Mouse (Mus musculus) thymus, adult 2 months (tissue): ENCODE data around the gene Sco1. TPM values are rescaled to one million over a fixed set of nuclear protein-coding genes. Genes with fewer than 3 reads are reported as not detected.

Source experiments
- DNase-seq: peaks from one replicate; pipeline ENCODE4 v3.0.0; 2021
- H3K27ac ChIP-seq: fragments of 200-500 bp; 2 replicates; pipeline ENCODE4 v1.5.1; 2012; ENCODE audit warnings: low read length, control low read depth; ENCODE audit not compliant: control insufficient read depth, insufficient read depth
- H3K27me3 ChIP-seq: fragments of 200-500 bp; 2 replicates; pipeline ENCODE4 v1.6.1; 2012; ENCODE audit warnings: mild to moderate bottlenecking, low read length, moderate library complexity, mixed read lengths; ENCODE audit not compliant: control insufficient read depth, insufficient read depth
- H3K36me3 ChIP-seq: fragments of 200-500 bp; 2 replicates; pipeline ENCODE4 v1.6.1; 2012; ENCODE audit warnings: mild to moderate bottlenecking, low read length, moderate library complexity; ENCODE audit not compliant: control insufficient read depth, insufficient read depth
- H3K4me1 ChIP-seq: fragments of 200-500 bp; replicated peaks from 2 replicates; pipeline ENCODE4 v1.6.1; 2012; ENCODE audit warnings: low read length; ENCODE audit not compliant: control insufficient read depth, insufficient read depth
- H3K4me3 ChIP-seq: fragments of 200-500 bp; 2 replicates; pipeline ENCODE4 v1.5.1; 2012; ENCODE audit warnings: mild to moderate bottlenecking, low read length, control low read depth, moderate library complexity; ENCODE audit not compliant: control insufficient read depth, insufficient read depth
- CTCF ChIP-seq: fragments of 200-500 bp; IDR thresholded peaks from 2 replicates; pipeline ENCODE4 v1.5.1; 2012; ENCODE audit warnings: mild to moderate bottlenecking, control low read depth, low read length, moderate library complexity, borderline replicate concordance; ENCODE audit not compliant: control insufficient read depth, poor library complexity, insufficient read depth; ENCODE audit errors: extremely low read depth
- POLR2A ChIP-seq: fragments of 200-500 bp; IDR thresholded peaks from 2 replicates; pipeline ENCODE4 v1.6.1; 2012; ENCODE audit warnings: mild to moderate bottlenecking, low read length, control low read depth, moderate library complexity; ENCODE audit not compliant: control insufficient read depth, poor library complexity, insufficient read depth; ENCODE audit errors: extremely low read depth
- WGBS: fragments of 180-500 bp; shearing (Covaris S2); methylation state at CpG from one replicate; pipeline ENCODE4 v1.1.7; 2018; 5-methylcytosine and 5-hydroxymethylcytosine counted together
- polyA plus RNA-seq: library from polyadenylated mRNA; depleted of rRNA; stranded (reverse); fragments of >200 nt; gene quantifications from 2 replicates; pipeline ENCODE4 v1.2.3, GENCODE M21; 2012

Sco1 gene
- polyA plus RNA-seq, 1 experiment: 3.8 TPM

GRCm38 (mm10) chr11:67054754-67055365, 2.4 kb downstream of the Sco1 start:
- no peak overlapping the region for H3K27ac ChIP-seq
- no peak overlapping the region for H3K4me3 ChIP-seq
- DNase-seq: no peak
- peaks cover 40% of the 10 kb centered on the region for H3K36me3 ChIP-seq
- no peaks in the 10 kb centered on the region for H3K4me1 ChIP-seq
- H3K27me3 ChIP-seq: no peaks in the 10 kb centered on the region
- 89% methylated on average over 8 of the region's 8 CpGs for WGBS
- TF ChIP-seq CTCF (no peak), POLR2A (no peak)

GRCm38 (mm10) chr11:67061311-67061710, 8.8 kb downstream of the Sco1 start:
- TF ChIP-seq POLR2A: no peak
- TF ChIP-seq CTCF: no peak
- no peaks in the 10 kb centered on the region for H3K27me3 ChIP-seq
- no peak overlapping the region for H3K4me3 ChIP-seq
- DNase-seq: no peak
- peaks cover 68% of the 10 kb centered on the region for H3K36me3 ChIP-seq
- no peaks in the 10 kb centered on the region for H3K4me1 ChIP-seq
- WGBS: 100% methylated on average over 2 of the region's 2 CpGs
- H3K27ac ChIP-seq: no peak overlapping the region

- Histone ChIP-seq H3K4me1 (no peaks in the 10 kb centered on the region), H3K27me3 (no peaks in the 10 kb centered on the region), H3K4me3 (no peak overlapping the region), H3K36me3 (peaks cover 56% of the 10 kb centered on the region), H3K27ac (no peak overlapping the region)
- no peak for DNase-seq
- WGBS: 96% methylated on average over 3 of the region's 3 CpGs
- TF ChIP-seq POLR2A (no peak), CTCF (no peak)
Measured at GRCm38 (mm10) chr11:67062726-67063125, 10.3 kb downstream of the Sco1 start.

- 97% methylated on average over 3 of the region's 3 CpGs for WGBS
- no peak overlapping the region for H3K27ac ChIP-seq
Measured at GRCm38 (mm10) chr11:67067741-67068140, 15.3 kb downstream of the Sco1 start.

GRCm38 (mm10) chr11:67072615-67073130, 20.2 kb downstream of the Sco1 start:
- Histone ChIP-seq H3K27ac (no peak overlapping the region), H3K36me3 (no peaks in the 10 kb centered on the region), H3K27me3 (no peaks in the 10 kb centered on the region), H3K4me3 (no peak overlapping the region), H3K4me1 (no peaks in the 10 kb centered on the region)
- TF ChIP-seq CTCF (no peak), POLR2A (no peak)
- no peak for DNase-seq
- WGBS: 92% methylated on average over 15 of the region's 15 CpGs

More at GRCm38 (mm10) chr11:67067741-67068140, 15.3 kb downstream of the Sco1 start:
- H3K4me3 ChIP-seq: no peak overlapping the region
- TF ChIP-seq CTCF: no peak
- no peak for TF ChIP-seq POLR2A
- H3K27me3 ChIP-seq: no peaks in the 10 kb centered on the region
- no peak for DNase-seq
- no peaks in the 10 kb centered on the region for H3K4me1 ChIP-seq
- H3K36me3 ChIP-seq: peaks cover 22% of the 10 kb centered on the region

GRCm38 (mm10) chr11:67075036-67075435, 22.6 kb downstream of the Sco1 start:
- WGBS: 82% methylated on average over 3 of the region's 3 CpGs
- Histone ChIP-seq H3K36me3 (no peaks in the 10 kb centered on the region), H3K27me3 (no peaks in the 10 kb centered on the region), H3K4me3 (no peak overlapping the region), H3K27ac (no peak overlapping the region), H3K4me1 (no peaks in the 10 kb centered on the region)
- TF ChIP-seq CTCF: no peak
- no peak for TF ChIP-seq POLR2A
- no peak for DNase-seq

- Histone ChIP-seq H3K4me1 (no peaks in the 10 kb centered on the region), H3K4me3 (no peak overlapping the region), H3K27me3 (no peaks in the 10 kb centered on the region), H3K27ac (no peak overlapping the region), H3K36me3 (no peaks in the 10 kb centered on the region)
- TF ChIP-seq POLR2A: no peak
- no peak for TF ChIP-seq CTCF
- no peak for DNase-seq
- 86% methylated on average over 5 of the region's 5 CpGs for WGBS
Measured at GRCm38 (mm10) chr11:67076781-67077180, 24.3 kb downstream of the Sco1 start.
